Comparison of ENCODE assay signal across 8 mouse cellular contexts in genomic region chr1:155083271-155084265, GRCm38 (mm10). TPM values are rescaled to one million over a fixed set of nuclear protein-coding genes. Genes with fewer than 3 reads are reported as not detected.
DNase-seq lines count a peak whose midpoint lies in the region; ATAC-seq and TF ChIP-seq lines count a peak whose summit lies in the region.

No protein-coding gene starts in this region.

- H3K9me3 ChIP-seq in G1E (replicated peaks) = no peaks in the 10 kb centered on the region
- no peaks in the 10 kb centered on the region for H3K9me3 ChIP-seq in hindbrain, embryonic 11.5 days (ENCODE audit: control insufficient read depth, low read length)

- peak overlapping the region; percentile 99 for H3K27ac ChIP-seq in hindbrain, embryonic 11.5 days (ENCODE audit: low read depth, low read length)

- 1% methylated on average over 40 of the region's 77 CpGs for WGBS in hindbrain, embryonic 11.5 days

- H3K4me2 ChIP-seq in hindbrain, embryonic 11.5 days (replicated peaks; ENCODE audit: low read depth, low read length) = peak overlapping the region; percentile 61

- no peak for TF ChIP-seq CTCF in G1E (IDR thresholded peaks at IDR 0.05; ENCODE audit: low read depth, low read length)

- H3K9ac ChIP-seq in hindbrain, embryonic 11.5 days (ENCODE audit: low read depth, low read length) = peak overlapping the region; percentile 66

- ATAC-seq in G1E (ENCODE audit: extremely low read depth, insufficient number of reproducible peaks, low FRiP score, poor library complexity, severe bottlenecking) = peak; percentile 60
- ATAC-seq in hindbrain, embryonic 11.5 days (ENCODE audit: low FRiP score) = peak; percentile 95

- peak; percentile 81 for DNase-seq in G1E (ENCODE audit: low spot score)
- peak; percentile 79 to 87 for DNase-seq in cerebellum, adult 18-20 months
- DNase-seq in frontal cortex, adult 2 months (ENCODE audit: extremely low spot score in 1 of 2, low spot score in 1 of 2) = peak; percentile 72 to 94
- DNase-seq in hindbrain, embryonic 11.5 days (ENCODE audit: low spot score) = peak; percentile 95
- peak; percentile 90 to 91 for DNase-seq in layer of hippocampus, postnatal 36 days
- peak; percentile 96 for DNase-seq in lung, postnatal 25 days (ENCODE audit: low spot score)
- peak; percentile 43 for DNase-seq in retina, adult 2 months (ENCODE audit: low read depth, low spot score)
- DNase-seq in thymus, postnatal 25 days = peak; percentile 89

- peak overlapping the region; percentile 73 for H3K4me3 ChIP-seq in G1E (ENCODE audit: low read depth, low read length)
- H3K4me3 ChIP-seq in hindbrain, embryonic 11.5 days (ENCODE audit: low read depth, low read length) = peak overlapping the region; percentile 31

- peaks cover 29% of the 10 kb centered on the region for H3K27me3 ChIP-seq in G1E (ENCODE audit: insufficient read depth, low read length)
- H3K27me3 ChIP-seq in hindbrain, embryonic 11.5 days (ENCODE audit: control insufficient read depth, insufficient read depth, low read length) = no peaks in the 10 kb centered on the region

- H3K36me3 ChIP-seq in G1E (replicated peaks) = no peaks in the 10 kb centered on the region
- no peaks in the 10 kb centered on the region for H3K36me3 ChIP-seq in hindbrain, embryonic 11.5 days (ENCODE audit: control insufficient read depth, insufficient read depth, low read length)

- H3K4me1 ChIP-seq in G1E (ENCODE audit: insufficient read depth, low read depth, low read length) = peaks cover 62% of the 10 kb centered on the region
- H3K4me1 ChIP-seq in hindbrain, embryonic 11.5 days (replicated peaks; ENCODE audit: control insufficient read depth, insufficient read depth, low read length) = peaks cover 11% of the 10 kb centered on the region; the same call in 1 of the 2 replicates

RNA-seq across cellular contexts. Expression of gene Ier5, which starts 15.9 kb away (rescaled TPM):
- total RNA-seq in G1E (2014; fragmentation: Nextera tagmentation) (6.8 and 8.0 TPM in 2 replicates), G1E (2017) (12.6 and 16.6 TPM in 2 replicates)
- polyA plus RNA-seq in G1E (2012) = 7.8 and 10.7 TPM in 2 replicates
- 33.2 and 37.6 TPM in 2 replicates for polyA plus RNA-seq in frontal cortex, adult 2 months (2012; rRNA removed)
- 12.7 and 17.1 TPM in 2 replicates for polyA plus RNA-seq in hindbrain, embryonic 11.5 days (2014; fragmentation: Nextera tagmentation; extraction: Ambion mirVana)
- total RNA-seq in layer of hippocampus, postnatal 36 days (2021) = 10 to 100 TPM; 26.5 to 30.6 TPM

Comparison
In these comparisons a context has a peak if more than half of its experiments do, and no peak if none do; other contexts are left out.
1. Peak in every context shown above with its lines: DNase-seq, ATAC-seq, H3K4me3 ChIP-seq and H3K27ac ChIP-seq.
2. DNase-seq: peak in every context shown above with its lines; median percentile 96 in lung, postnatal 25 days; 95 in hindbrain, embryonic 11.5 days; 90 in layer of hippocampus, postnatal 36 days; 89 in thymus, postnatal 25 days; 83 in cerebellum, adult 18-20 months; 83 in frontal cortex, adult 2 months; 81 in G1E; 43 in retina, adult 2 months.